Mouse (Mus musculus) right cerebral cortex, postnatal 14 days (tissue): ENCODE measurements around the gene Akr1b8.
"Not testable (repeated sequence)": the region's sequence is repeated elsewhere in the genome, so short reads cannot be mapped to it uniquely, and the experiment has no call there.

Experiments used
- DNase-seq: peaks from one replicate; pipeline ENCODE4 v3.0.0; 2022

The Akr1b8 gene

GRCm38 (mm10) chr6:34353658-34354353 is at the start of gene Akr1b8:
Akr1b8 (plus strand) TSS chr6:34354119.
- no peak for DNase-seq

DNA sequence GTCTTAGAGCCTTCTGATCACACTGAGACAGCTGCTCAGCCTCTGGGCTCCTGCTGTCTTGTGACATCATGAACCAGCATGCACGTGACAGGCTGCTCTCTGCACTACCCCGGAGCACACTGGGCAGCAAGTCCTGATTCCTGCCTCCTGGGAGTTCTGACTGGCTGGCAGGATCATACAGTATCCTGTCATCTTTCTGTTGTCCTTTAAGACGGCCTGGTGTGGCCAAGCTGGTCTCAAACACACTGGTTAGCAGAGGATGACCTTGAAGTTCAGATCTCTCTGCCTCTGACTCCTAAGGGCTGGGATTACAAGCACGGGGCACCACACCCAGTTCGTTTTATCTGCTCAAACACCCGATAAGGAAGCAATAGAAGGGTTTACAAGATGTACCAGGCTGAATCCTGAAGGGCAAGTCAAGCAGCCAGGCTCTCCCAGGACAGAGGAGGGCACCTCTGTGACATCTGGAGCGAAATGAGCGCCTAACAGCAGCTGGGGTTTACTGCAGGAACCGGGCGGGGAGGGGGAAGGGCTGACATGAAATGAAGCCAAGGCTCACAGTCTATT is 49.2 kb upstream of the Akr1b8 start:
- DNase-seq, result no peak

DNA sequence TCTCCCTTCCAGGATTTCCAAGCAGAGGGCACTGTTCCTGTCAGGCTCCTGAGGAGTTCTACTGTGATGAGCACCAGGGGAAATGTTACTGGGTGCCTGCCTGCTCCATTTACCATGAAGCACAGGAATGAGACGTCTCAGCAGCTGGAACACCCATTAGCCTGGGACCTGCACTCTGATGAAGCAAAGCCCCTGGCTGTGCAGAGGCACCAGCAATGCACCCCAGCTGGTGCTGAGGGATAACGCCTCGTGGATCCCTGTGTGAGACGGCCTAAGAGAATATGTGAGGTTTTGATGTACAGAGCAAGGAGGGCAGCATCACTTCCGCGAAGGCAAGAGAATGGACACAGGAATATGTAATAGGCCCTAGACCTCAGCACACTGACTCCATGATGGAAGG is 47.1 kb upstream of the Akr1b8 start:
- no peak for DNase-seq

- no peak for DNase-seq
Measured at GRCm38 (mm10) chr6:34309526-34309925, 44.4 kb upstream of the Akr1b8 start.

DNA sequence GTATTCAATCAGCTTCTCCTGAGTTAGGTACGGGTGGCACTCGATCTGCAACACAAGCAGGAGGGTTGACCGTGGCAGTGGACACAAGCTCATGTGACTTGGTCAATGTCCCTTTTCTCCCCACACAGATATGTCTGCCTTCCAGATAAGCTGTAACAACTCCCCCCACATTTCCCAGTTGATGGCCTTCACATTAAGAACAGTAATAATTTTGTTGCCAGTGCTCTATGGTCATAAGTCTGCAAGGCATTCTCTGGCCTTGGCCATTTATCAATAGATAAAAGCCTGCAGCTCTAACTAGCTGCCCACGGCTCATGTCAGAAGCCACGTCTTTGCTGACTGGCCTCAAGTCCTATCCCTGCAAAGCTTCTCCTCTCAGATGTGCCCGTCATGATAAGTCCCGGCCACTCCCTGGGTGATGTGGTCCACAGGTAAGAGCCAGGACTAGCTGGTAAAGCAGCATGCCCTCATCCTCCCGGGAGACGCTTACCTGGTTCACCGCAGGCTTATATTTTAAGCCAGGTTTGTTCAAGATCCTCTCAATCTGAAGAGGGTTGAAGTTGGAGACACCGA is 43.8 kb upstream of the Akr1b8 start:
- no peak for DNase-seq

DNA sequence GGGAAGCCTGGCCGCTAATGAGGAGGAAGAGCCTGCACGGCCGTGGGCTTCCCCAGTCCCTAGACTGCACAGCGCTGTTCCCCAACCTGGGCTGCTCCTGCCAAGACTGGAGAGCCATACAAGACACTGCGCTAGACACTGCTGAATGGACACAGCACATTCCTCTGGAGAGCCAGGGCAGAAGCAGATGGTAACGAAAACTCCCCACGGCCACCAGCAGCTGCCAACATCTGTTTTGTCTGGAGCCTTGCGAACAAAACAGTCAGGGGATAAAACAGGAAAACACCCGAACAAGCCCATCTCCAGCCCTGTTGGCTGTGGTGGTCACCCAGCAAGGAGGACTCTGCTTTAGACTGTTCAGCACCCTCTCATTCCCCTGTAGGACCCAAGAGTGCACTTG is 40.5 kb upstream of the Akr1b8 start:
- DNase-seq, result no peak

DNA sequence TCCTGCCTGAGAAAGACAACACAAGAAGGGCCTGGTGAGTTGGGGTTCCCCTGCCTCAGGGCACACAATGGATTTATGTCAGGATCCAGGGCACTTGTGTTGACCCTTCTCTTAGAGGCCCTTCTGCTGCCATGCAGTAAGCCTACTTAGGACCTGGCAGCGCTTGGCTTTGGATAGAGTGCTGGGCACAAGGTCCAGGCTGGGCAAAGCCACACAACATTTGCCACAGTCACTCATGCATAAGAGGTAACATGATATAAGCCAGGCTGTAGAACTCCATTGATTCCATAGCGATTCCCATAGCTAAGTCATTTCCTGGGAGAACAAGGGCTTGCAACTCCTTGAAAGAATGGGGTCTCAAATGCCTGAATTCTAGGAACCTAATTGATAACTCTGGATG is 40.0 kb upstream of the Akr1b8 start:
- no peak for DNase-seq

GRCm38 (mm10) chr6:34316854-34317771 is 36.8 kb upstream of the Akr1b8 start, which contains the start of gene Akr1b3:
Akr1b3 (minus strand) TSS chr6:34317478.
- DNase-seq, result peak; percentile 90

- peak; percentile 34 for DNase-seq
Measured at GRCm38 (mm10) chr6:34318172-34318571, 35.7 kb upstream of the Akr1b8 start.

- DNase-seq, result no peak
Measured at GRCm38 (mm10) chr6:34318636-34319035, 35.3 kb upstream of the Akr1b8 start.

DNA sequence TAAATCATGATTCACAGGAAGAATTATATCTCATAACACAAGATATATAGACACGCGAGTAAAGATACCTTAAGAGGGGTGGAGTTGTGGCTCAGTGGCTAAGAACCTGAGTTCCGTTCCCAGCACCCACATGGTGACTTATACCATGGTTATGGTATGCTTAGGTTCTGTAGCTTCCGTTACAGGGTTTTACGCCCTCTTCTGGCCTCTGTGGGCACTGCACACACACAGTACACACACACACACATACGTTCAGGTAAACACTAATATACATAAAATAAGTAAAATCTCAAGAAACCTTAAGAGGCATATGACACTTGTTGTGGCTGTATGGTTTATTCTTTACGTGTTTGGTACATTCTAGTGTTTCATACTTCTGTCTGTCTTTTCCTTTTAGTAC is 31.8 kb upstream of the Akr1b8 start:
- DNase-seq, result no peak

DNA sequence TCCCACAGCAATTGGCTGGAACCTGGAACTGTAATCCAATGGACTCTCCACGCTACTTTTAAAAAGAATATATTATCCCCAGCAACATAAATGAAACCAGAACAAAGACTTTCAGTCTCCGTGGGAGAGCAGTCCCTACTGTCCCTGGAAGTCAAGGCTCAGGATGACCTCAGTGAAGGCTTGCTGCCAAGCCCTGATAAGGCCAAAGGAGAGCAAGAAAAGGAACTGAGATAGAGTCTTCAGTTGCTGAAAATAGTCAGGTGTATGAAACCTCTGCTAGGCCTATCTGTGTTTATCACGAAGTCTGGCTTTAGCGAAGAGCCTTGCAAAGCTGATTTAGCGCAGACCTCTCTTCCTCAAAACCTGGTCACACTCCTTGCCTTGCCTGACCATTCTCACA is 22.5 kb upstream of the Akr1b8 start:
- DNase-seq, result no peak

DNA sequence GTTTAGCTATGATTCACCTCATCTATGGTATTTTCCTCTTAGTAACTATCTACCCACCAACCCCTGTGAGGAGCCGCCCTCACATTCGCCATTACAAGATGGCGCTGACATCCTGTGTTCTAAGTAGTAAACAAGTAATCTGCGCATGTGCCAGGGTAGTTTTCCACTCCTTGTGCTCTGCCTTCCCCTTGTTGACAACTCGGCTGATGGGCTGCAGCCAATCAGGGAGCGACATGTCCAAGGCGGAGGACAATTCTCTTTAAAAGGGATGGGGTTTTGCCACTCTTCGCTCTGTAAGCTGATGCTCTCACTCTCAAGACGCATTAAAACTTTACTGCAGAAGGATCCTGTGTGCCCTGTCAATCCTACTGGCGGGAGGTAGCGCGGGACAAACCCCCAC is 22.1 kb upstream of the Akr1b8 start:
- not testable (repeated sequence) for DNase-seq

- DNase-seq, result no peak
Measured at GRCm38 (mm10) chr6:34334673-34335072, 19.2 kb upstream of the Akr1b8 start.

DNA sequence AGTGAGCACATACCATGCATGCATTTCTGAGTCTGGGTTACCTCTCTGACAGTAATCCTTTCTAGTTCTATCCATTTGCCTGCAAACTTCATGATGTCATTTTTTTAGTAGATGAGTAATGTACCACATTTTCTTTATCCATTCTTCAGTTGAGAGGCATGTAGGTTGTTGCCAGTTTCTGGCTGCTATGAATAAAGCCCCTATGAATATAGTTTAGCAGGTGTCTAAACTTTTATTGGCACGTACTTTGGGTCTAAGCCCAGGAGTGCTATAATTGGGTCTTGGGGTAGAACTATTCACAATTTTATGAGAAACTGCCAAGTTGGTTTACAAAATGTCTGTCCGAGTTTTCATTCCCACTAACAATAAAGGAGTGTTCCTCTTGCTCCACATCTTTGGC is 16.1 kb upstream of the Akr1b8 start:
- no peak for DNase-seq

GRCm38 (mm10) chr6:34341991-34342390 is 11.9 kb upstream of the Akr1b8 start:
- no peak for DNase-seq

- DNase-seq, result no peak
Measured at GRCm38 (mm10) chr6:34342476-34342875, 11.4 kb upstream of the Akr1b8 start.

GRCm38 (mm10) chr6:34343426-34343825 is 10.5 kb upstream of the Akr1b8 start:
- no peak for DNase-seq

- DNase-seq, result no peak
Measured at GRCm38 (mm10) chr6:34344135-34344850, 9.6 kb upstream of the Akr1b8 start.

DNA sequence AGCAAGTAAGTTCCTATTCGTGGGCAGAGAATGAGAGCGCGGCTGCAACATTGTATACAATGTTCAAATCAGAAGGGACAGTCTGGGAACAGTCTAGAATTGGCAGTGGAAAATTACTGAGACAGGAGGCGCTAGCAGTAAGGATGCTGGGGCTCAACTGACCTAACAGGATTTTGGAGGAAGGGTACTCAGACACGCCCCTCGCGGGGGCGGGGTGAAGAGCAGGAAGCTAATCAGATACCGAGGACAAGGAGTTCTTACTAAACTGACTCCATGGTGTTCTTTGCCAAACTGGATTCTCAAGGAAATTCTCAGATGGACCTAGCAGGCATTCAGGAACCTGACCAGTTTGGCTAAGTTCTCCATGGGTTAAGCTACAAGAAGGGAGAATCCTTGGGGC is 9.0 kb upstream of the Akr1b8 start:
- no peak for DNase-seq

GRCm38 (mm10) chr6:34346096-34346898 is 7.6 kb upstream of the Akr1b8 start:
- DNase-seq, result peak; percentile 78
